Mouse (Mus musculus): ENCODE measurements around the gene Gfod1. TPM values are rescaled to one million over a fixed set of nuclear protein-coding genes. Genes with fewer than 3 reads are reported as not detected.

The Gfod1 gene
- polyA plus RNA-seq, 1 experiment, result 9.8 TPM

DNA sequence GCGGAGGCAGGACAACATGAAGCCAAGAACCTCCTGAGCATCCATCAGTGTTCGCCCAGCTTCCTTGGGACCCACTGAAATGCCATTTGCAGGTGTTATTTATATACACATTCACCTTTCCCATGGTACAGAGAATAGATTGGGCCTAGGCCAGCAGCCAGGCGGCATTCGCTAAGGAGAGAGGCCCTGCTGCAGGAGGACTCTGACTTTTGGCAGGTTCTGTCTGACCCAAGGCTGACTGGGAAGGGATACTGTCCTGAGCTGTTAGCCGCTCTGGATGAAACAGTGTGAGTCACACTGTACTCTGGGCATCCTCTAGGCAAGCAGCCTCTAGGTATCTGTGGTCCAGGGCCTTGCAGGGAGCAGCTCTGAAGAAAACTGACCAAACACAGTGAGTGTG lies 6.4 kb downstream of the Gfod1 start:
- TF ChIP-seq POLR2A (IDR thresholded peaks at IDR 0.05; ENCODE audit: borderline replicate concordance, extremely low read depth, insufficient read depth, insufficient read length, poor library complexity, severe bottlenecking) (no peak), CTCF (IDR thresholded peaks at IDR 0.05; ENCODE audit: borderline replicate concordance, extremely low read depth, insufficient read depth, insufficient read length) (no peak)
- no peak for DNase-seq (ENCODE audit: low read depth)

DNA sequence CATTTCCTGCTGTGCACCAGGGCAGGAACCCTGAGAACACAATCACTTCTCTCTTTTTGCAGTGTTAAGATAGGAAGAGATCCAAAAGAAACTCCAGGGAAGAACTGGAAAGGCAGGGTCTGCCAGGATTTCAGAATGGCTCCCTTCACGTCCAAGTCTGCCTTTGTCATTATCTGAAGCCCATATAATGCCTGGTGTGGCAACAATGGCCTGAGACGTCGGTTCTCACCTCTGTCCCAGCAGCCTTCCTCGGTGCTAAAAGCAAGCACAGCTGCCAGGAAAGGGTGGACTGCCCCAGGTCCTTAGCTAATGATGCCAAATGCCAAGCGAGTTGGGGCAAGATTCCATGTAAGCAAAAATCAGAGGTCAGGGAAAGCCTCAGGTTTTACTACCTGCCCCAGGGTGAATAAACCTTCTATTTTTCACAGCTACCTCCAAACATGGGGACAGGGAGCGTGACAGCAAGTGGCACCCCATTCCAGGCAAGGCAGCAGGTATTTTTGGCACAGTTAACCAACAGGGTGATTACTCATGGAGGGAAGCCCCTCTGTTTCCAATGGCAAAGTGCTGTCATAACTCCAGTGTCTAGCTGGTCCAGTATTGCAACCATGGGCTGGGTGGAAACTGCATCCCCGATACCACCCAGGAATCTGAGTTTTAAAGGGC lies 7.7 kb downstream of the Gfod1 start:
- no peak for TF ChIP-seq POLR2A (IDR thresholded peaks at IDR 0.05; ENCODE audit: borderline replicate concordance, extremely low read depth, insufficient read depth, insufficient read length, poor library complexity, severe bottlenecking)
- no peak for TF ChIP-seq CTCF (IDR thresholded peaks at IDR 0.05; ENCODE audit: borderline replicate concordance, extremely low read depth, insufficient read depth, insufficient read length)
- no peak for DNase-seq (ENCODE audit: low read depth)

DNA sequence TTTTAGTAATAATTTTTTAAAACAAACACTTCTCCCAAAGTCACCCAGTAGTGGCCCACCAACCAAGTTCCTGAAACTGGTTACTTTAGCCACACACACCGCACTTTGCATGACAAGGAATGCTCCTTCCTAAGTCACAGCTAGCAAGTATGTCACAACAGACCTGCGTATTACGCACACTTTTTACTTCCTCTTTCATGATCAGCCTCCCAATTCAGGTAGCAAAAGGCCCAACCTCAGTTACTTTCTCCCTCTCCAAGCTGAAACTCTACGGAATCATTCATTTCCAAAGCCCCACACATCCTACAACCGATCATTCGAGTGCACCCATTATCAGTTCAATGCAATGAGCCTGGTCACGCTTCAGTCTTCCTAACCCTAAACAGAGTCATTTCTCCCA lies 8.3 kb downstream of the Gfod1 start:
- DNase-seq (ENCODE audit: low read depth), result no peak
- TF ChIP-seq POLR2A (IDR thresholded peaks at IDR 0.05; ENCODE audit: borderline replicate concordance, extremely low read depth, insufficient read depth, insufficient read length, poor library complexity, severe bottlenecking) (no peak), CTCF (IDR thresholded peaks at IDR 0.05; ENCODE audit: borderline replicate concordance, extremely low read depth, insufficient read depth, insufficient read length) (no peak)

DNA sequence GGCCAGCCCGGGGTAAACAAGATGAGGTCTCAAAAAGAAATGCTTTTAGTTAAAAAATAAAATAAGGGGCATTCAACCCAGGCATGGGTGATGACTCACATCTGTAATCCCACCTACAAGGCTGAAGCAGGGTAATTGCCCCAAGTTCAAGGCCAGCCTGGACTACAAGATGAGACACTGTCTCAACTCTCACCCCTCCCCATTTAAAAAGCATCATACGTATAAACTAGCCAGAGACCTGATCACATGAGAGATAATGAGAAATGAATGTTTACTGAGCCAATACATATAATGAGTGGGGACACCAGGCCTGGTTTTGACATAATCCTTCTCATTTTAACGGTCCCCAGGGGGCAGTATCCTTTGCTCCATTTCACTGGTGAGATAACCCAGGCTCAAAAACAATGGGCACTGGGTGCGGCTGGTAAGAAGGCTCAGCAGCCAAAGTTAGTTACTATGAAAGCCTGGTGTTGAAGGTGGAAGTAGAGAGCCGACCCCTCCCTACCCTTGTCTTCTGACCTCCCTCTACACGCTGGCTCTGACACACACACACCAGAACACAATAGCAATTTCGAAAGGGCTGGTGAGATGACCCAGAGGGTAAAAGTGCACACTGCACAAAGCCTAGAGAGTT lies 8.9 kb downstream of the Gfod1 start:
- DNase-seq (ENCODE audit: low read depth), result no peak
- TF ChIP-seq CTCF (IDR thresholded peaks at IDR 0.05; ENCODE audit: borderline replicate concordance, extremely low read depth, insufficient read depth, insufficient read length) (no peak), POLR2A (IDR thresholded peaks at IDR 0.05; ENCODE audit: borderline replicate concordance, extremely low read depth, insufficient read depth, insufficient read length, poor library complexity, severe bottlenecking) (no peak)

DNA sequence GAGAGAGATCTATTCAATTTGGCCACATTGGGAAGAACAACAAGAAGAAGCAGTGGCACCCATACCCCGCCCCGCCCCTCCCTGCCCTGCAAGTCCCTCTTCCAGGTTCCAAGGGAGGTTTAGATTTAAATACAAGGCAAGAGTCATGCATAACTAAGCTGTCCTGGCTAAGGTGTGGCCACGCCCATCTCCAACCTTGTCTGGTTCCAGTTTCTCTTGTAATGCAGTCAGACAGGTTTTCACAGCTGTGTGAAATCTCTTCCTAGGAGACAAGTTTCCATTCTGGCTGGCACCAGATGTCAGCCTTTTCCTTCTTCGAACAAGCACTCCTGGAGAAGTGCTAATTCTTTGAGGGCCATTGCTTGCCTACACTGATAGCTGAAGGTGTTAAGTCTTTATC lies 11.1 kb downstream of the Gfod1 start:
- no peak for DNase-seq (ENCODE audit: low read depth)
- no peak for TF ChIP-seq CTCF (IDR thresholded peaks at IDR 0.05; ENCODE audit: borderline replicate concordance, extremely low read depth, insufficient read depth, insufficient read length)
- TF ChIP-seq POLR2A (IDR thresholded peaks at IDR 0.05; ENCODE audit: borderline replicate concordance, extremely low read depth, insufficient read depth, insufficient read length, poor library complexity, severe bottlenecking), result no peak

DNA sequence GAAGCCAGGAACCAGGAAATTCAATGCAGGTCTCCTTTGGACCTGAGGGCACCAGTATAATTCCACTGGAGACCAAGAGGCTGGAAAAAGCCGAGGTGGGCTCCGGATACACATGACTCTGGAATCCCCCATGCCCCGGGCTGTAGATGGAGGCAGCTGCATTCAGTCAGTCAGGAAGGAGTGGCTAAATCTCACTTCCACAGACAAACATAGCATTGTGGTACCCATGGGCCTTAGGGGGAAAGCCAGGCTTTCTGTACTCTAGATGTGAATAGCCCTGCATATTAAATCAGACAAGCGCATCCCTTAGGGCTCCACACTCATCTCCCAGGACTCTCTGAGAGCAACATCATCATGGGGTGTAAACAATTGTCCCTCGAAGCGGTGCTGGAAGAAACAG lies 14.9 kb downstream of the Gfod1 start:
- DNase-seq (ENCODE audit: low read depth), result peak; percentile 60
- TF ChIP-seq POLR2A (IDR thresholded peaks at IDR 0.05; ENCODE audit: borderline replicate concordance, extremely low read depth, insufficient read depth, insufficient read length, poor library complexity, severe bottlenecking), result no peak

DNA sequence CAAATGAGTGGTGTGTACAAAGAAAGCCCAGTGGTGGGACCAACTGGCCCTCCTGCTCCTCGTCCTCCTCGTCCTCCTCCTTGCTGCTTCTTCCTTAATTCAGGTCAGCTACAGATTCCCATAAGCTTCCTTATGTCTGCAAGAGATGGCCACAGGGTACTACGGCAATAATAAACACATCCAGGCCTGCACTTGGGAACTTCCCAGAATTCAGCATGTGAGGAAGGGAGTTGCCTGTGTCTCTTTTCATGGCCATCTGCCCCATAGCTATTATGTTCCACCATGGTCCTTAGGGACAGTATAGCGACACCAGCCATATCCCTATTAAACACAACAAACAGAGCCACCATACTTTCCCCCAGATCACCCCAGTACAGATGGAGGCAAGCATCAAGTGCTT lies 15.5 kb downstream of the Gfod1 start:
- peak; percentile 23 for DNase-seq (ENCODE audit: low read depth)
- TF ChIP-seq POLR2A (IDR thresholded peaks at IDR 0.05; ENCODE audit: borderline replicate concordance, extremely low read depth, insufficient read depth, insufficient read length, poor library complexity, severe bottlenecking) (no peak), CTCF (IDR thresholded peaks at IDR 0.05; ENCODE audit: borderline replicate concordance, extremely low read depth, insufficient read depth, insufficient read length) (no peak)

DNA sequence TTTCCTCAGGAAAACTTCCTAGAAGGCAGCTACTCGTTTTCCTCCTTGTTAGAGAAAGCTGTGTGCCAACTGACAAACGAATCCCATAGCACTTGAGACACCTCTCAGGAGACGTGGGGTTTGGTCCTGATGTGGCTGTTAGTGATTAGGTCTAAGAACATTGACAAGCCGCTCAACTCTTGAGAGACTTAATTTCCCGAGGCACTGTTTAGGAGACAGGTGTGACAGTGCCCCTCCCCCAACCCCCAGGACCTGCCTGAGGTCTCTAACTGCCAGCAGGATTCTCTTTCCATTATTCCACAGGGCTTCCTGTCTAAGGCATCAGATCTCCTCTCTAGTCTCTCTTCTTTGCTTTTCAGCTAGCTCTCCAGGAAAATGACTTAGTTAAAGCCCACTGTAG lies 15.9 kb downstream of the Gfod1 start:
- TF ChIP-seq POLR2A (IDR thresholded peaks at IDR 0.05; ENCODE audit: borderline replicate concordance, extremely low read depth, insufficient read depth, insufficient read length, poor library complexity, severe bottlenecking) (no peak), CTCF (IDR thresholded peaks at IDR 0.05; ENCODE audit: borderline replicate concordance, extremely low read depth, insufficient read depth, insufficient read length) (no peak)
- peak; percentile 19 for DNase-seq (ENCODE audit: low read depth)

DNA sequence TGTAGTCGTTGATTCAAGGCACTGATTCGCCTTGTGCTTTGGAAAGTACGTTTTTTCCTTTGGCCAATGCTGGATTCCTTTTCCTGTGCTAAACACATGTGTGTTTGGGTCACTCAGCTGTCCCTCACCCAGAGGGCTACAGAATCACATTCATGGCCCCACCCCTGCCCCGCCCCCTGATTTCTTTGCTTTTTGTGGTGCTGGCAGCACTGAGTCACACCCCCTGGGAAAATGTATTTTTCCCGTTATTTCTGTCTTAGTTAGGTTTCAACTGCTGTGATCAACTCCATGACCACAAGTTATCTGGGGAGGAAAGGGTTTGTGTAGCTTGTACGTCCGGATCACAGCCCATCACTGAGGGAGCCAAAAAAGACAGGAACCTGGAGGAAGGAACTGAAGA lies 17.1 kb downstream of the Gfod1 start:
- no peak for TF ChIP-seq CTCF (IDR thresholded peaks at IDR 0.05; ENCODE audit: borderline replicate concordance, extremely low read depth, insufficient read depth, insufficient read length)
- TF ChIP-seq POLR2A (IDR thresholded peaks at IDR 0.05; ENCODE audit: borderline replicate concordance, extremely low read depth, insufficient read depth, insufficient read length, poor library complexity, severe bottlenecking), result no peak
- no peak for DNase-seq (ENCODE audit: low read depth)

DNA sequence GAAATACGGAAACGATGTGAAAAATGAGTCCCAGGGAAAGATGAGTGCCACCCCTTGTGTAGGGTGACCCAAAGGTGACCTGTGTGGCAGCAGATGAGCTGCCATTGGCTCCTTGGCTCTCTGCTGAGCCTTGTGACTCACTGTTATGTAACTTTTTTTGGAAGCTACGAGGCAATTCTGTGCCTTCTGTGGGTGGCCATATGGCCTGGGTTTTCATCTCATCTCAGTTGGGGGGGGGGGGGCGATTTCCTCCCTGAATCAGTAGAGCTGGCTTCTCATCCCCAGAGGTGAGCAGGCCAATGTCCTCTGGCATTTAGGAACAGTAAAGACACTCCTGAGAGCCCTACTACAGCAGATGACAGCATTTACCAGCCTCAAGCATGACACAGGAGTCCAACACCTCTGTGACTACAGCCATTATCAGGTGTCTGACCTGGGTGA lies 19.2 kb downstream of the Gfod1 start:
- DNase-seq (ENCODE audit: low read depth), result no peak
- TF ChIP-seq POLR2A (IDR thresholded peaks at IDR 0.05; ENCODE audit: borderline replicate concordance, extremely low read depth, insufficient read depth, insufficient read length, poor library complexity, severe bottlenecking) (no peak), CTCF (IDR thresholded peaks at IDR 0.05; ENCODE audit: borderline replicate concordance, extremely low read depth, insufficient read depth, insufficient read length) (no peak)

DNA sequence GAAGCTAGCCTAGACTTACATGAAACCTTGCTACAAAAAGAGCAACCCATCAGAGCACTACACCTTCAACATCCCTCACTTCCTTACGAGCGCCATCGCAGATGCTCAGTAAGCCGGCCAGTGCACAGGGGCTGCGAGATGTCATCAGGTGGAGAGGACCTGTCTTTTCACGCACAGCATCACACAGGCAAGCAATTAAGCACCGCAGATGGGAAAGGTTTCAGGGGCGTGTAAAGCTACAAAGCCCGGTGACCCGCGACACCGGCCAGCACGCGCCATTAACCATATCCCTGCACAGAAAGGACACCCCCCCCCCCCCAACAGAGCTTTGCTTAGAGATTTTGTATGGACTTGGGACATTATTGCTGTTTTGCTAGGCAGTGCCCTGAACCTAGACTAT lies 30.1 kb downstream of the Gfod1 start:
- no peak for DNase-seq (ENCODE audit: low read depth)
- TF ChIP-seq POLR2A (IDR thresholded peaks at IDR 0.05; ENCODE audit: borderline replicate concordance, extremely low read depth, insufficient read depth, insufficient read length, poor library complexity, severe bottlenecking) (no peak), CTCF (IDR thresholded peaks at IDR 0.05; ENCODE audit: borderline replicate concordance, extremely low read depth, insufficient read depth, insufficient read length) (no peak)
